Mouse (Mus musculus) cortical plate, adult 2 months (tissue): ENCODE data around the gene Adss.

Source experiments
- CTCF ChIP-seq: fragments of 200-500 bp; IDR thresholded peaks from 2 replicates; pipeline ENCODE4 v1.5.1; 2011; ENCODE audit warnings: mild to moderate bottlenecking, control low read depth, low read length; ENCODE audit not compliant: insufficient read depth; ENCODE audit errors: extremely low read depth
- POLR2A ChIP-seq: fragments of 200-500 bp; IDR thresholded peaks from 2 replicates; pipeline ENCODE4 v1.6.1; 2011; ENCODE audit warnings: mild to moderate bottlenecking, low read length, control low read depth; ENCODE audit not compliant: insufficient read depth; ENCODE audit errors: extremely low read depth

GRCm38 (mm10) chr1:177723786-177724185 lies 72.5 kb downstream of the Adss start:
- TF ChIP-seq CTCF: no peak
- no peak for TF ChIP-seq POLR2A
